Comparison of ENCODE assay signal across 9 mouse cellular contexts in genomic region chr14:74899953-74900704, GRCm38 (mm10). TPM values are rescaled to one million over a fixed set of nuclear protein-coding genes. Genes with fewer than 3 reads are reported as not detected.
DNase-seq lines count a peak whose midpoint lies in the region; ATAC-seq and TF ChIP-seq lines count a peak whose summit lies in the region.
"Had no signal": no experiment of that assay in that cellular context is flagged by ENCODE, and none has a peak within 500 bp of the region (broad histone marks: within the 10 kb centered on the region; RNA-seq: fewer than 3 reads in every experiment).

No protein-coding gene starts in this region.

- WGBS in midbrain, embryonic 12.5 days, result 59% methylated on average over 13 of the region's 13 CpGs
- 52% methylated on average over 13 of the region's 13 CpGs for WGBS in midbrain, embryonic 15.5 days
- 41% methylated on average over 13 of the region's 13 CpGs for WGBS in liver, embryonic 14.5 days (ENCODE audit: insufficient replicate concordance)

- intact Hi-C loops in gastrocnemius, postnatal 14 days (cut with DNase I; ENCODE audit: low total_unique reads), result no loop called here
- intact Hi-C loops in left cerebral cortex, postnatal 4 days (cut with DNase I), result no loop called here

- no peak overlapping the region for H3K9ac ChIP-seq in midbrain, embryonic 12.5 days (replicated peaks)
- H3K9ac ChIP-seq in midbrain, embryonic 15.5 days, result no peak overlapping the region
- H3K9ac ChIP-seq in liver, embryonic 14.5 days (replicated peaks), result peak overlapping the region; percentile 31

- H3K4me2 ChIP-seq in midbrain, embryonic 12.5 days (replicated peaks), result no peak overlapping the region
- H3K4me2 ChIP-seq in midbrain, embryonic 15.5 days, result no peak overlapping the region
- peak overlapping the region; percentile 65 for H3K4me2 ChIP-seq in liver, embryonic 14.5 days (ENCODE audit: low read depth)

- H3K27me3 ChIP-seq in midbrain, embryonic 12.5 days, result no peaks in the 10 kb centered on the region
- H3K27me3 ChIP-seq in midbrain, embryonic 15.5 days (replicated peaks), result no peaks in the 10 kb centered on the region
- no peaks in the 10 kb centered on the region for H3K27me3 ChIP-seq in liver, embryonic 14.5 days (ENCODE audit: control insufficient read depth, insufficient read depth, low read length)

- peaks cover 6% of the 10 kb centered on the region; the same call in 1 of the 2 replicates for H3K4me1 ChIP-seq in midbrain, embryonic 12.5 days
- H3K4me1 ChIP-seq in midbrain, embryonic 15.5 days, result peaks cover 10% of the 10 kb centered on the region; the same call in 1 of the 2 replicates
- H3K4me1 ChIP-seq in liver, embryonic 14.5 days (replicated peaks; ENCODE audit: control insufficient read depth in 2 of 2, insufficient read depth in 2 of 2, low read length in 1 of 2), result peaks cover 17 to 21% of the 10 kb centered on the region in 2 experiments

- no peak overlapping the region for H3K4me3 ChIP-seq in midbrain, embryonic 12.5 days
- no peak overlapping the region for H3K4me3 ChIP-seq in midbrain, embryonic 15.5 days
- H3K4me3 ChIP-seq in liver, embryonic 14.5 days (ENCODE audit: insufficient read depth in 1 of 2, low read depth in 2 of 2, low read length in 2 of 2), result peak overlapping the region in 1 of 2 experiments; percentile 18; a peak in 2 of 4 replicates

- DNase-seq in gastrocnemius, postnatal 14 days, result peak; percentile 32
- no peak for DNase-seq in gastrocnemius, adult 8-10 months (ENCODE audit: low spot score in 2 of 2)
- no peak for DNase-seq in liver, embryonic 14.5 days (ENCODE audit: low read depth in 3 of 3, low spot score in 3 of 3)
- no peak for DNase-seq in thymus, postnatal 0 days (ENCODE audit: low spot score)
- no peak for DNase-seq in urinary bladder, postnatal 10 days (ENCODE audit: low spot score)
- DNase-seq in left cerebral cortex, postnatal 4 days, result no peak

- no peak for TF ChIP-seq CTCF in liver, embryonic 14.5 days (IDR thresholded peaks at IDR 0.05; ENCODE audit: low read depth)

- TF ChIP-seq EP300 in liver, embryonic 14.5 days (IDR thresholded peaks at IDR 0.05; ENCODE audit: low read depth), result no peak

- 0 out of 2 replicates have a peak, but pooled peaks have one; percentile 44 for ATAC-seq in midbrain, embryonic 12.5 days (ENCODE audit: low FRiP score, low read depth)
- no peak for ATAC-seq in midbrain, embryonic 15.5 days (replicated peaks)
- peak; percentile 70 for ATAC-seq in liver, embryonic 14.5 days (ENCODE audit: insufficient read depth)
- ATAC-seq: intestine, postnatal 0 days had no signal

- no peaks in the 10 kb centered on the region for H3K9me3 ChIP-seq in midbrain, embryonic 12.5 days
- H3K9me3 ChIP-seq in midbrain, embryonic 15.5 days, result no peaks in the 10 kb centered on the region
- H3K9me3 ChIP-seq in liver, embryonic 14.5 days (ENCODE audit: control insufficient read depth, low read length), result no peaks in the 10 kb centered on the region

- H3K36me3 ChIP-seq in midbrain, embryonic 12.5 days, result no peaks in the 10 kb centered on the region
- H3K36me3 ChIP-seq in midbrain, embryonic 15.5 days (replicated peaks), result no peaks in the 10 kb centered on the region
- no peaks in the 10 kb centered on the region for H3K36me3 ChIP-seq in liver, embryonic 14.5 days (replicated peaks; ENCODE audit: control insufficient read depth, insufficient read depth, low read depth)

- H3K27ac ChIP-seq in midbrain, embryonic 12.5 days (replicated peaks), result no peak overlapping the region
- H3K27ac ChIP-seq in midbrain, embryonic 15.5 days, result no peak overlapping the region
- peak overlapping the region; percentile 51 for H3K27ac ChIP-seq in liver, embryonic 14.5 days

RNA-seq across cellular contexts. Expression of gene Lrch1, which starts 47.5 kb away (rescaled TPM):
- 1 to 10 TPM; 5.5 to 6.6 TPM for total RNA-seq in gastrocnemius, postnatal 14 days (2021)
- 1 to 10 TPM; 1.8 to 3.1 (median 2.5) TPM for total RNA-seq in gastrocnemius, adult 8-10 months (2022)
- polyA plus RNA-seq in midbrain, embryonic 12.5 days (2016; fragmentation: Nextera tagmentation; extraction: Ambion mirVana), result 8.2 and 9.2 TPM in 2 replicates
- polyA plus RNA-seq in midbrain, embryonic 15.5 days (2015; fragmentation: Nextera tagmentation; extraction: Ambion mirVana), result 15.2 and 25.4 TPM in 2 replicates
- 2.7 and 2.8 TPM in 2 replicates for polyA plus RNA-seq in liver, embryonic 14.5 days (2012; rRNA removed)
- 3.4 and 4.4 TPM in 2 replicates for polyA plus RNA-seq in liver, embryonic 14.5 days (2014; fragmentation: Nextera tagmentation; extraction: Ambion mirVana)
- polyA plus RNA-seq in thymus, postnatal 0 days (2015; fragmentation: Nextera tagmentation; extraction: Ambion mirVana), result 25.1 and 25.5 TPM in 2 replicates
- total RNA-seq in left cerebral cortex, postnatal 4 days (2021), result 10 to 100 TPM; 40.9 to 43.4 TPM
